Mouse (Mus musculus) cortical plate, adult 2 months (tissue): ENCODE data around the gene Vapb.

Experiments used
- CTCF ChIP-seq: fragments of 200-500 bp; IDR thresholded peaks from 2 replicates; pipeline ENCODE4 v1.5.1; 2011; ENCODE audit warnings: mild to moderate bottlenecking, control low read depth, low read length; ENCODE audit not compliant: insufficient read depth; ENCODE audit errors: extremely low read depth
- POLR2A ChIP-seq: fragments of 200-500 bp; IDR thresholded peaks from 2 replicates; pipeline ENCODE4 v1.6.1; 2011; ENCODE audit warnings: mild to moderate bottlenecking, low read length, control low read depth; ENCODE audit not compliant: insufficient read depth; ENCODE audit errors: extremely low read depth

- TF ChIP-seq CTCF, result no peak
- TF ChIP-seq POLR2A, result no peak
Observed at GRCm38 (mm10) chr2:173730444-173730966, 6.8 kb upstream of the Vapb start.
